Mouse (Mus musculus) retina, postnatal 7 days (tissue): ENCODE data around the gene Nt5c3b.

ENCODE experiments used
- DNase-seq: peaks from one replicate; pipeline ENCODE4 v3.0.0-alpha.2; 2012; ENCODE audit warnings: low read depth, low spot score

The Nt5c3b gene

GRCm38 (mm10) chr11:100428612-100429199 is 12.9 kb downstream of the Nt5c3b start:
- DNase-seq = no peak

- no peak for DNase-seq
Measured at GRCm38 (mm10) chr11:100426820-100427219, 14.8 kb downstream of the Nt5c3b start.

GRCm38 (mm10) chr11:100425851-100426250 is 15.8 kb downstream of the Nt5c3b start:
- peak; percentile 47 for DNase-seq

- DNase-seq = no peak
Measured at GRCm38 (mm10) chr11:100423836-100424235, 17.8 kb downstream of the Nt5c3b start.

GRCm38 (mm10) chr11:100421537-100421936 is 20.1 kb downstream of the Nt5c3b start:
- no peak for DNase-seq

- DNase-seq = no peak
Measured at GRCm38 (mm10) chr11:100414914-100415822, 26.4 kb downstream of the Nt5c3b start, which contains the start of gene Fkbp10. Gene Fkbp10 (plus strand): TSS chr11:100415697.

GRCm38 (mm10) chr11:100414021-100414913 is 27.3 kb downstream of the Nt5c3b start, which contains the start of gene P3h4:
Gene P3h4 (minus strand): TSS chr11:100414836.
- peak; percentile 69 for DNase-seq

- no peak for DNase-seq
Measured at GRCm38 (mm10) chr11:100413541-100413940, 28.1 kb downstream of the Nt5c3b start.

GRCm38 (mm10) chr11:100411736-100412135 is 29.9 kb downstream of the Nt5c3b start:
- no peak for DNase-seq

- DNase-seq = no peak
Measured at GRCm38 (mm10) chr11:100409686-100410085, 31.9 kb downstream of the Nt5c3b start.

- DNase-seq = no peak
Measured at GRCm38 (mm10) chr11:100408835-100409462, 32.7 kb downstream of the Nt5c3b start.

GRCm38 (mm10) chr11:100408076-100408834 is 33.4 kb downstream of the Nt5c3b start:
- no peak for DNase-seq

- DNase-seq = no peak
Measured at GRCm38 (mm10) chr11:100406995-100407705, 34.5 kb downstream of the Nt5c3b start.

- no peak for DNase-seq
Measured at GRCm38 (mm10) chr11:100406273-100406672, 35.3 kb downstream of the Nt5c3b start.

GRCm38 (mm10) chr11:100404456-100405074 is 37.0 kb downstream of the Nt5c3b start:
- DNase-seq = no peak

- DNase-seq = no peak
Measured at GRCm38 (mm10) chr11:100403445-100404134, 38.0 kb downstream of the Nt5c3b start.

GRCm38 (mm10) chr11:100402682-100403081 is 38.9 kb downstream of the Nt5c3b start:
- no peak for DNase-seq

GRCm38 (mm10) chr11:100402240-100402639 is 39.4 kb downstream of the Nt5c3b start:
- DNase-seq = no peak

GRCm38 (mm10) chr11:100400842-100401241 is 40.8 kb downstream of the Nt5c3b start:
- no peak for DNase-seq
